Mouse (Mus musculus) hindbrain, embryonic 10.5 days (tissue): ENCODE measurements at regions not wholly inside any gene's neighbourhood (a gene's known extent, or its start where the extent isn't known, plus 50 kb on each side); places are given as distances from the start of the nearest gene placed in this dataset.

Experiments used
- DNase-seq: peaks from one replicate; pipeline ENCODE4 v3.0.0-alpha.2; 2017; ENCODE audit warnings: low spot score
- H3K27ac ChIP-seq: fragments of 300-500 bp; sonication (generic); 2 replicates; pipeline ENCODE4 v1.5.1; 2016; ENCODE audit warnings: mild to moderate bottlenecking, moderate library complexity
- H3K27me3 ChIP-seq: fragments of 300-500 bp; sonication (generic); 2 replicates; pipeline ENCODE4 v1.6.1; 2016; ENCODE audit warnings: mild to moderate bottlenecking; ENCODE audit not compliant: poor library complexity, insufficient read depth, severe bottlenecking
- H3K36me3 ChIP-seq: fragments of 300-500 bp; sonication (generic); 2 replicates; pipeline ENCODE4 v1.6.1; 2016; ENCODE audit warnings: mild to moderate bottlenecking, moderate library complexity
- H3K4me1 ChIP-seq: fragments of 300-500 bp; sonication (generic); replicated peaks from 2 replicates; pipeline ENCODE4 v1.6.1; 2016; ENCODE audit warnings: mild to moderate bottlenecking
- H3K4me3 ChIP-seq: fragments of 300-500 bp; sonication (generic); 2 replicates; pipeline ENCODE4 v1.5.1; 2016; ENCODE audit warnings: mild to moderate bottlenecking, moderate library complexity
- H3K9me3 ChIP-seq: fragments of 300-500 bp; sonication (generic); 2 replicates; pipeline ENCODE4 v1.6.1; 2016; ENCODE audit warnings: mild to moderate bottlenecking, moderate library complexity
- WGBS: fragments of 180-500 bp; shearing (Covaris S2); methylation state at CpG from one replicate; pipeline ENCODE4 v1.1.7; 2016; 5-methylcytosine and 5-hydroxymethylcytosine counted together

GRCm38 (mm10) chr14:67538696-67539095, 1529.7 kb upstream of the Gulo start:
- no peak for DNase-seq
- Histone ChIP-seq H3K36me3 (no peaks in the 10 kb centered on the region), H3K27me3 (peaks cover 11% of the 10 kb centered on the region; the same call in 1 of the 2 replicates), H3K27ac (no peak overlapping the region), H3K9me3 (peaks cover 8% of the 10 kb centered on the region), H3K4me1 (peaks cover 32% of the 10 kb centered on the region), H3K4me3 (no peak overlapping the region)
- 68% methylated on average over 9 of the region's 9 CpGs for WGBS

DNA sequence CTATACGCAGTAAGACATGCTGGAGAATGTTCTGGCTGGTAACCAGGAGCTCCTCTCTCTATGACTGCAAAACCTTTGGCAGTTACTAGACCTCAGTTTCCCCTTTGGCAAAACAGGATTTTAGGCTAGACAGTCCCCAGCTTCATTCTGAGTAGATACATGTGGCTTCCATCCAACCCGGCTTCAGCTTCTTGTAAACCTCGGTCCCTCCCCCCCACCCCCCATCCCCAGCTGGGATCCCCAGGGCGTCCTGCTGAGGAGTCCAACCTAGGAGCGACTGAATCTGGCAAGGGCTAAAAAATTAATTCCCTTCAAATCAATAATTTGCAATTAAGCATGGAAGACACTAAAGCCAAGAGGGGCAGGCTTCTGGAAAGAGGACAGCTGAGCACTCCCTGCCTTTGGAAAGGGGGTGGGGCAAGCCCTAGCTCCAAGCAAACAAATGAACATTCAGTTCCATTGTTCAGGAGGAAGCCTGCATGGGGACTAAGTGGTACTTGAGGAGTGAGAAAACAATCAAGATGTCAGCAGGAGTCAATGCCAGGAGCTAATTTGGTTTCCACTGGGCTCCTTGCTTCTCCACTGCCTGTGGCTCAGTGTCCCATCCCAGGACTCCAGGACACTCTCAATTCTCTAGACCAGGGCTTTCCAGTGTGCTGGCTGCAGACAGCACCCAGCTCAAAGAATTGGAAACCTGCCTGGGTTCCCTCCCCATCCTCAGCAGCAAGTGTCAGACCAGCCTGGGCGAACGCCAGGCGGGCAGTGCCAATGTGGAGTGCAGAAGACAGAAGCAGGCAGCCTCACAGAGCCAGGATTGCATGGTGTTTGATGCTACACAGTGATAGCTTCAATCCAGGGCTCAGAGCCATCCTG, 1528.0 kb upstream of the Gulo start:
- 28% methylated on average over 8 of the region's 8 CpGs for WGBS
- peak; percentile 49 for DNase-seq
- Histone ChIP-seq H3K4me3 (no peak overlapping the region), H3K9me3 (no peaks in the 10 kb centered on the region), H3K27ac (peak overlapping the region; percentile 82), H3K4me1 (peaks cover 32% of the 10 kb centered on the region), H3K27me3 (peaks cover 11% of the 10 kb centered on the region; the same call in 1 of the 2 replicates), H3K36me3 (no peaks in the 10 kb centered on the region)

GRCm38 (mm10) chr14:67506729-67507395, 1497.9 kb upstream of the Gulo start:
- Histone ChIP-seq H3K27me3 (no peaks in the 10 kb centered on the region), H3K36me3 (no peaks in the 10 kb centered on the region), H3K4me3 (no peak overlapping the region), H3K4me1 (peaks cover 5% of the 10 kb centered on the region; the same call in 1 of the 2 replicates), H3K27ac (peak overlapping the region; percentile 68), H3K9me3 (no peaks in the 10 kb centered on the region)
- 70% methylated on average over 12 of the region's 12 CpGs for WGBS
- no peak for DNase-seq

GRCm38 (mm10) chr14:67492086-67492485, 1483.1 kb upstream of the Gulo start:
- WGBS = 92% methylated on average over 10 of the region's 10 CpGs
- Histone ChIP-seq H3K4me1 (peaks cover 8% of the 10 kb centered on the region), H3K27ac (no peak overlapping the region), H3K4me3 (no peak overlapping the region), H3K27me3 (no peaks in the 10 kb centered on the region), H3K9me3 (no peaks in the 10 kb centered on the region), H3K36me3 (no peaks in the 10 kb centered on the region)
- no peak for DNase-seq

- Histone ChIP-seq H3K36me3 (no peaks in the 10 kb centered on the region), H3K27ac (peak overlapping the region; percentile 75; the same call in 1 of the 2 replicates), H3K27me3 (peaks cover 3% of the 10 kb centered on the region; the same call in 1 of the 2 replicates), H3K9me3 (no peaks in the 10 kb centered on the region), H3K4me3 (0 out of 2 replicates have a peak overlapping the region, but pooled peaks have one; percentile 13), H3K4me1 (peaks cover 37% of the 10 kb centered on the region)
- 8% methylated on average over 10 of the region's 10 CpGs for WGBS
- DNase-seq = peak; percentile 35
Observed at GRCm38 (mm10) chr14:67486676-67487075, 1477.7 kb upstream of the Gulo start.

DNA sequence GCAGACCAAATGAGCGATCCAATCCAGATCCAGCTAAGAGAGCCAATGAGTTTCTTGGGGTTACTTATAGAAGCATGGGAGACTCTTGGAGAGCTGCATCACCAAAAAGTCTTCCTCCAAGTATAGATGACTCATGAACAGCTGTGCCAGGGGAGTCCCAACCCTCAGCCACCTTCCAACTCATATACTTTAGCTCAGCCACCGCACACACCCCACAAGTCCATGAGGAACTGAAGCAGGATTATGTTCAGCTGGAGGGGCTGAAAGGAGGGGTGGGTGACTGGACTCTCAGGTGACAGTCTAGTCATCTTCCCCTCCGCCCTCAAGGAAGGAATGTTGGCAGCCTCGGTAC, 1476.4 kb upstream of the Gulo start:
- Histone ChIP-seq H3K27me3 (peaks cover 3% of the 10 kb centered on the region; the same call in 1 of the 2 replicates), H3K36me3 (no peaks in the 10 kb centered on the region), H3K27ac (no peak overlapping the region), H3K4me1 (peaks cover 37% of the 10 kb centered on the region), H3K4me3 (no peak overlapping the region), H3K9me3 (no peaks in the 10 kb centered on the region)
- no peak for DNase-seq
- WGBS = 87% methylated on average over 4 of the region's 4 CpGs

- peaks cover 3% of the 10 kb centered on the region; the same call in 1 of the 2 replicates for H3K27me3 ChIP-seq
- WGBS = 44% methylated on average over 19 of the region's 19 CpGs
- H3K4me3 ChIP-seq = no peak overlapping the region
- H3K36me3 ChIP-seq = no peaks in the 10 kb centered on the region
- peak; percentile 55 for DNase-seq
- peaks cover 37% of the 10 kb centered on the region for H3K4me1 ChIP-seq
- 0 out of 2 replicates have a peak overlapping the region, but pooled peaks have one; percentile 36 for H3K27ac ChIP-seq
- H3K9me3 ChIP-seq = no peaks in the 10 kb centered on the region
Observed at GRCm38 (mm10) chr14:67484533-67485448, 1475.8 kb upstream of the Gulo start.
